Mouse (Mus musculus) kidney, adult 8-10 months (tissue): ENCODE measurements around the gene Olfr60.
A peak's percentile ranks its signal among the peaks of the same experiment; 100 is the strongest.

Source experiments
- DNase-seq, 2 experiments: peaks; one replicate each; pipeline ENCODE4 v3.0.0; 2022

Olfr60 gene

GRCm38 (mm10) chr7:140361571-140361970 lies at the start of gene Olfr60:
TSS of gene Olfr60 (minus strand) at chr7:140361671.
- no peak for DNase-seq

- DNase-seq, result no peak
Measured at GRCm38 (mm10) chr7:140402818-140403217, 41.3 kb upstream of the Olfr60 start, which contains the start of gene Olfr531. TSS of gene Olfr531 (minus strand) at chr7:140402918.

GRCm38 (mm10) chr7:140376911-140377310 lies 15.4 kb upstream of the Olfr60 start:
- no peak for DNase-seq

GRCm38 (mm10) chr7:140376231-140376630 lies 14.8 kb upstream of the Olfr60 start, which contains the start of gene Olfr530:
TSS of gene Olfr530 (minus strand) at chr7:140376331.
- DNase-seq, result no peak

GRCm38 (mm10) chr7:140374300-140374699 lies 12.8 kb upstream of the Olfr60 start:
- DNase-seq, result no peak

GRCm38 (mm10) chr7:140333717-140334116 lies 27.8 kb downstream of the Olfr60 start, which contains the start of gene Olfr527:
TSS of gene Olfr527 (plus strand) at chr7:140334017.
- no peak for DNase-seq

GRCm38 (mm10) chr7:140329766-140330304 lies 31.6 kb downstream of the Olfr60 start:
- DNase-seq, result no peak

- DNase-seq, result no peak
Measured at GRCm38 (mm10) chr7:140321135-140321534, 40.3 kb downstream of the Olfr60 start.

GRCm38 (mm10) chr7:140320558-140320957 lies 40.9 kb downstream of the Olfr60 start, which contains the start of gene Olfr525:
TSS of gene Olfr525 (plus strand) at chr7:140320858.
- DNase-seq, result no peak

- DNase-seq, result peak in 1 of 2 experiments; percentile 54
Measured at GRCm38 (mm10) chr7:140319861-140320385, 41.5 kb downstream of the Olfr60 start.

- no peak for DNase-seq
Measured at GRCm38 (mm10) chr7:140299416-140299815, 62.1 kb downstream of the Olfr60 start.

- no peak for DNase-seq
Measured at GRCm38 (mm10) chr7:140296876-140297275, 64.6 kb downstream of the Olfr60 start.

- no peak for DNase-seq
Measured at GRCm38 (mm10) chr7:140295746-140296145, 65.7 kb downstream of the Olfr60 start.
